Mouse (Mus musculus) midbrain, embryonic 11.5 days (tissue): ENCODE data around the gene Ngef. TPM values are rescaled to one million over a fixed set of nuclear protein-coding genes. Genes with fewer than 3 reads are reported as not detected.
A peak's percentile ranks its signal among the peaks of the same experiment; 100 is the strongest.

Experiments used
- ATAC-seq: fragments of 200-750 bp; cut with Nextera tagmentation; 2 replicates; pipeline ENCODE4 v1.8.0; 2017; ENCODE audit warnings: moderate TSS enrichment, moderate library complexity; ENCODE audit not compliant: low FRiP score
- DNase-seq: peaks from one replicate; pipeline ENCODE4 v3.0.0; 2015; ENCODE audit warnings: low spot score; ENCODE audit errors: missing footprints
- H3K27ac ChIP-seq: fragments of 300-500 bp; sonication (generic); 2 replicates; pipeline ENCODE4 v1.5.1; 2014; ENCODE audit warnings: low read depth, low read length
- H3K27me3 ChIP-seq: fragments of 300-500 bp; sonication (generic); 2 replicates; pipeline ENCODE4 v1.6.1; 2014; ENCODE audit warnings: mild to moderate bottlenecking, low read length, moderate library complexity, mixed read lengths; ENCODE audit not compliant: control insufficient read depth, insufficient read depth
- H3K36me3 ChIP-seq: fragments of 300-500 bp; sonication (generic); 2 replicates; pipeline ENCODE4 v1.6.1; 2014; ENCODE audit warnings: mild to moderate bottlenecking, low read length, moderate library complexity, mixed read lengths; ENCODE audit not compliant: control insufficient read depth, insufficient read depth
- H3K4me1 ChIP-seq: fragments of 300-500 bp; sonication (generic); 2 replicates; pipeline ENCODE4 v1.6.1; 2014; ENCODE audit warnings: low read length; ENCODE audit not compliant: control insufficient read depth, insufficient read depth
- H3K4me2 ChIP-seq: fragments of 300-500 bp; sonication (generic); 2 replicates; pipeline ENCODE4 v1.6.1; 2014; ENCODE audit warnings: mild to moderate bottlenecking, moderate library complexity
- H3K4me3 ChIP-seq: fragments of 300-500 bp; sonication (generic); 2 replicates; pipeline ENCODE4 v1.5.1; 2014; ENCODE audit warnings: low read depth, low read length
- H3K9ac ChIP-seq: fragments of 300-500 bp; sonication (generic); 2 replicates; pipeline ENCODE4 v1.6.1; 2014; ENCODE audit warnings: low read length
- H3K9me3 ChIP-seq: fragments of 300-500 bp; sonication (generic); 2 replicates; pipeline ENCODE4 v1.6.1; 2016; ENCODE audit warnings: low read length; ENCODE audit not compliant: control insufficient read depth
- WGBS: fragments of 180-500 bp; shearing (Covaris S2); extraction: QIAGEN DNeasy Blood & Tissue Kit; methylation state at CpG from one replicate; pipeline ENCODE4 v1.1.7; 2014; 5-methylcytosine and 5-hydroxymethylcytosine counted together
- polyA plus RNA-seq: library from polyadenylated mRNA; unstranded; fragments of >200 nt; fragmentation: Nextera tagmentation; extraction: Ambion mirVana; gene quantifications from 2 replicates; pipeline ENCODE4 v1.2.1, GENCODE M21; 2014

Gene Ngef
- polyA plus RNA-seq, 1 experiment from 2014 or later, result 3.9 TPM

- H3K4me3 ChIP-seq, result no peak overlapping the region
- H3K27me3 ChIP-seq, result no peaks in the 10 kb centered on the region
- no peak for DNase-seq
- no peak overlapping the region for H3K27ac ChIP-seq
- H3K4me2 ChIP-seq, result no peak overlapping the region
- H3K9ac ChIP-seq, result no peak overlapping the region
- WGBS, result 88% methylated on average over 3 of the region's 3 CpGs
- no peaks in the 10 kb centered on the region for H3K4me1 ChIP-seq
- H3K9me3 ChIP-seq, result no peaks in the 10 kb centered on the region
- ATAC-seq, result no peak
- H3K36me3 ChIP-seq, result no peaks in the 10 kb centered on the region
Measured at GRCm38 (mm10) chr1:87534118-87534517, 39.6 kb downstream of the Ngef start.

- H3K9me3 ChIP-seq, result no peaks in the 10 kb centered on the region
- DNase-seq, result no peak
- H3K36me3 ChIP-seq, result no peaks in the 10 kb centered on the region
- 80% methylated on average over 4 of the region's 4 CpGs for WGBS
- no peaks in the 10 kb centered on the region for H3K4me1 ChIP-seq
- no peak overlapping the region for H3K4me2 ChIP-seq
- no peak overlapping the region for H3K4me3 ChIP-seq
- ATAC-seq, result no peak
- H3K9ac ChIP-seq, result no peak overlapping the region
- H3K27ac ChIP-seq, result no peak overlapping the region
- H3K27me3 ChIP-seq, result no peaks in the 10 kb centered on the region
Measured at GRCm38 (mm10) chr1:87532346-87532745, 41.3 kb downstream of the Ngef start.

GRCm38 (mm10) chr1:87527191-87527590 lies 46.5 kb downstream of the Ngef start:
- WGBS, result 86% methylated on average over 9 of the region's 9 CpGs
- no peak overlapping the region for H3K4me3 ChIP-seq
- H3K9me3 ChIP-seq, result no peaks in the 10 kb centered on the region
- H3K4me1 ChIP-seq, result no peaks in the 10 kb centered on the region
- no peak for DNase-seq
- H3K36me3 ChIP-seq, result no peaks in the 10 kb centered on the region
- no peak overlapping the region for H3K4me2 ChIP-seq
- no peak overlapping the region for H3K9ac ChIP-seq
- no peak overlapping the region for H3K27ac ChIP-seq
- no peak for ATAC-seq
- no peaks in the 10 kb centered on the region for H3K27me3 ChIP-seq

GRCm38 (mm10) chr1:87525041-87525440 lies 48.6 kb downstream of the Ngef start:
- no peak for ATAC-seq
- Histone ChIP-seq H3K27ac (no peak overlapping the region), H3K9ac (no peak overlapping the region), H3K36me3 (no peaks in the 10 kb centered on the region), H3K9me3 (no peaks in the 10 kb centered on the region), H3K4me1 (no peaks in the 10 kb centered on the region), H3K4me2 (no peak overlapping the region), H3K4me3 (no peak overlapping the region), H3K27me3 (no peaks in the 10 kb centered on the region)
- no peak for DNase-seq
- 90% methylated on average over 7 of the region's 7 CpGs for WGBS

GRCm38 (mm10) chr1:87521523-87521922 lies 52.1 kb downstream of the Ngef start:
- ATAC-seq (no peak), DNase-seq (no peak)
- Histone ChIP-seq H3K36me3 (no peaks in the 10 kb centered on the region), H3K4me1 (no peaks in the 10 kb centered on the region), H3K27ac (no peak overlapping the region), H3K9me3 (no peaks in the 10 kb centered on the region), H3K9ac (no peak overlapping the region), H3K4me2 (no peak overlapping the region), H3K4me3 (no peak overlapping the region), H3K27me3 (no peaks in the 10 kb centered on the region)
- WGBS, result 67% methylated on average over 1 of the region's 1 CpGs

GRCm38 (mm10) chr1:87520467-87520866 lies 53.2 kb downstream of the Ngef start:
- Histone ChIP-seq H3K36me3 (no peaks in the 10 kb centered on the region), H3K4me1 (no peaks in the 10 kb centered on the region), H3K27ac (no peak overlapping the region), H3K4me2 (no peak overlapping the region), H3K4me3 (no peak overlapping the region), H3K27me3 (no peaks in the 10 kb centered on the region), H3K9me3 (no peaks in the 10 kb centered on the region), H3K9ac (no peak overlapping the region)
- no peak for DNase-seq
- ATAC-seq, result no peak

GRCm38 (mm10) chr1:87510845-87511244 lies 62.8 kb downstream of the Ngef start:
- Histone ChIP-seq H3K27ac (no peak overlapping the region), H3K4me1 (peaks cover 8% of the 10 kb centered on the region), H3K36me3 (no peaks in the 10 kb centered on the region), H3K9ac (no peak overlapping the region), H3K27me3 (peaks cover 23% of the 10 kb centered on the region), H3K4me2 (peak overlapping the region; percentile 99; the same call in 1 of the 2 replicates), H3K4me3 (peak overlapping the region; percentile 74; the same call in 1 of the 2 replicates), H3K9me3 (no peaks in the 10 kb centered on the region)
- DNase-seq (no peak), ATAC-seq (no peak; the same call in 1 of the 2 replicates)
- 21% methylated on average over 5 of the region's 5 CpGs for WGBS

- Histone ChIP-seq H3K27me3 (peaks cover 23% of the 10 kb centered on the region), H3K27ac (no peak overlapping the region)
- WGBS, result under 1% methylated on average over 39 of the region's 61 CpGs
Measured at GRCm38 (mm10) chr1:87510166-87510691, 63.4 kb downstream of the Ngef start.

GRCm38 (mm10) chr1:87509561-87510165 lies 64.0 kb downstream of the Ngef start, which contains the start of gene Neu2:
Gene Neu2, plus strand, starts transcription at chr1:87509889.
- H3K27ac ChIP-seq, result no peak within 1 kb of the TSS
- peak; percentile 95 for DNase-seq

More at GRCm38 (mm10) chr1:87510166-87510691, 63.4 kb downstream of the Ngef start:
- H3K4me3 ChIP-seq, result peak overlapping the region; percentile 74
- H3K4me1 ChIP-seq, result peaks cover 8% of the 10 kb centered on the region
- H3K9me3 ChIP-seq, result no peaks in the 10 kb centered on the region
- H3K36me3 ChIP-seq, result no peaks in the 10 kb centered on the region
- DNase-seq (peak; percentile 92), ATAC-seq (peak; percentile 88)
- peak overlapping the region; percentile 70 for H3K9ac ChIP-seq
- H3K4me2 ChIP-seq, result peak overlapping the region; percentile 99

More at GRCm38 (mm10) chr1:87509561-87510165, 64.0 kb downstream of the Ngef start, which contains the start of gene Neu2:
- no peaks in the 10 kb centered on the region for H3K9me3 ChIP-seq
- ATAC-seq, result peak; percentile 40
- no peaks in the 10 kb centered on the region for H3K36me3 ChIP-seq
- peaks cover 23% of the 10 kb centered on the region for H3K27me3 ChIP-seq
- H3K4me3 ChIP-seq, result peak within 1 kb of the TSS; percentile 74
- 1% methylated on average over 56 of the region's 56 CpGs for WGBS
- peaks cover 8% of the 10 kb centered on the region for H3K4me1 ChIP-seq
- H3K4me2 ChIP-seq, result peak within 1 kb of the TSS; percentile 99
- peak within 1 kb of the TSS; percentile 70 for H3K9ac ChIP-seq
